Mouse (Mus musculus) heart, adult 18-20 months (tissue): Measurements from ENCODE around the gene Pcyt2. TPM values are rescaled to one million over a fixed set of nuclear protein-coding genes. Genes with fewer than 3 reads are reported as not detected.
A peak's percentile ranks its signal among the peaks of the same experiment; 100 is the strongest.

Source experiments
- DNase-seq, 2 experiments: peaks; one replicate each; pipeline ENCODE4 v3.0.0; 2021 to 2022; ENCODE audit warnings: mixed read lengths in 1 of 2
- long read RNA-seq, 2 experiments: library from polyadenylated mRNA; stranded (forward); transcript quantifications; one replicate each; pipeline ENCODE4 v2.0.0; 2021
- total RNA-seq, 2 experiments: library from RNA; stranded (reverse); gene quantifications; 2 replicates each; pipeline ENCODE4 v1.2.3; 2021

Gene Pcyt2
- total RNA-seq: 10 to 100 TPM; 47.2 to 51.2 TPM
- long read RNA-seq, experiment 1, transcript Pcyt2-203 (13 exons, 1,486 nt): minor isoform, 28 of 110 reads
- long read RNA-seq, experiment 1, transcript Pcyt2-201 (14 exons, 1,881 nt): major isoform, 61 of 110 reads
- long read RNA-seq, experiment 1, partial matches to known transcripts: 2 of 110 reads
- long read RNA-seq, experiment 1, other reads (novel, unspliced or antisense): 18 of 110 reads
- long read RNA-seq, experiment 2, transcript Pcyt2-201 (14 exons, 1,881 nt): major isoform, 25 of 48 reads
- long read RNA-seq, experiment 2, transcript Pcyt2-203 (13 exons, 1,486 nt): minor isoform, 11 of 48 reads
- long read RNA-seq, experiment 2, partial matches to known transcripts: 2 of 48 reads
- long read RNA-seq, experiment 2, other reads (novel, unspliced or antisense): 10 of 48 reads

- peak; percentile 90 to 93 for DNase-seq
Observed at GRCm38 (mm10) chr11:120617519-120618112, at the start of gene Pcyt2. Gene Pcyt2, minus strand, starts transcription at chr11:120617936.

- DNase-seq: peak in 1 of 2 experiments; percentile 63
Observed at GRCm38 (mm10) chr11:120666617-120667016, 48.9 kb upstream of the Pcyt2 start.

- DNase-seq: peak; percentile 79 to 87
Observed at GRCm38 (mm10) chr11:120665406-120665805, 47.7 kb upstream of the Pcyt2 start.

- no peak for DNase-seq
Observed at GRCm38 (mm10) chr11:120663714-120664113, 46.0 kb upstream of the Pcyt2 start.

GRCm38 (mm10) chr11:120662759-120663158 lies 45.0 kb upstream of the Pcyt2 start:
- DNase-seq: no peak

GRCm38 (mm10) chr11:120661076-120661460 lies 43.3 kb upstream of the Pcyt2 start, which contains the start of gene Notum:
Gene Notum, minus strand, starts transcription at chr11:120661175.
- DNase-seq: no peak

GRCm38 (mm10) chr11:120660301-120661075 lies 42.8 kb upstream of the Pcyt2 start:
- peak in 1 of 2 experiments; percentile 27 for DNase-seq

- no peak for DNase-seq
Observed at GRCm38 (mm10) chr11:120659509-120660300, 42.0 kb upstream of the Pcyt2 start.

GRCm38 (mm10) chr11:120658876-120659410 lies 41.2 kb upstream of the Pcyt2 start:
- DNase-seq: peak; percentile 77 to 90

- no peak for DNase-seq
Observed at GRCm38 (mm10) chr11:120657301-120657700, 39.6 kb upstream of the Pcyt2 start.

- DNase-seq: no peak
Observed at GRCm38 (mm10) chr11:120654741-120655140, 37.0 kb upstream of the Pcyt2 start.

GRCm38 (mm10) chr11:120651872-120652271 lies 34.1 kb upstream of the Pcyt2 start:
- DNase-seq: no peak

- DNase-seq: peak; percentile 72
Observed at GRCm38 (mm10) chr11:120648001-120648476, 30.3 kb upstream of the Pcyt2 start, which contains the start of gene Myadml2. Gene Myadml2, minus strand, starts transcription at chr11:120648158.

GRCm38 (mm10) chr11:120647047-120647830 lies 29.5 kb upstream of the Pcyt2 start:
- no peak for DNase-seq

GRCm38 (mm10) chr11:120643601-120643987 lies 25.9 kb upstream of the Pcyt2 start, which contains the start of gene Pycr1:
Gene Pycr1, minus strand, starts transcription at chr11:120643769.
- DNase-seq: peak; percentile 96 to 97

- DNase-seq: no peak
Observed at GRCm38 (mm10) chr11:120642939-120643600, 25.3 kb upstream of the Pcyt2 start.

- no peak for DNase-seq
Observed at GRCm38 (mm10) chr11:120641869-120642268, 24.1 kb upstream of the Pcyt2 start.

- DNase-seq: no peak
Observed at GRCm38 (mm10) chr11:120641255-120641654, 23.5 kb upstream of the Pcyt2 start.

- DNase-seq: no peak
Observed at GRCm38 (mm10) chr11:120634810-120635209, 17.1 kb upstream of the Pcyt2 start.
